Mouse (Mus musculus) liver, embryonic 14.5 days (tissue): ENCODE results near the gene Gm16405.
"Not testable (repeated sequence)": the region's sequence is repeated elsewhere in the genome, so short reads cannot be mapped to it uniquely, and the experiment has no call there.

Experiments used
- CTCF ChIP-seq: IDR thresholded peaks from 2 replicates; pipeline ENCODE4 v1.5.1; 2016; ENCODE audit warnings: antibody characterized with exemption, low read depth, control low read depth
- EP300 ChIP-seq: IDR thresholded peaks from 2 replicates; pipeline ENCODE4 v1.6.1; 2016; ENCODE audit warnings: antibody characterized with exemption, low read depth

DNA sequence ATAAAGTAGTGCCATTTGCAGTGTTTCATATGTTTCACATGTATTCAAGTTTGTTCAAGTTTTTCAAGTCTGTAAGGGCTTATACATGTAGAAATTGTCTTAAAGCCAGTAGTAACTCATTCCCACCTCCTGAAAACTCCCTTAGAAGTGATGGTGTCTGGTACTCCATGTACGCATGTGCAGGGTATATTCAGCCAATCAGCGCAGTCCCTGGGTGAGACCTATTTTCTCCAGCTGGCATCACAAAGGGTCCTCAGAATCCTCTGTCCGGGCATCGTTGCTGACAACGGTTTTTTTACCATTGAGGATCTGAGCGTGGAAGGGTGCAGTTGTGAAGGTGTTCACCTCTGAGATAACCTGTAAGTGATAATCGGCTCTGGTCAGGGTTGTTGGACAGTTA is at the start of gene Gm16405:
- TF ChIP-seq CTCF, EP300: not testable (repeated sequence)
